Mouse (Mus musculus): Measurements from ENCODE around the gene Slc7a1. TPM values are rescaled to one million over a fixed set of nuclear protein-coding genes. Genes with fewer than 3 reads are reported as not detected.
A peak's percentile ranks its signal among the peaks of the same experiment; 100 is the strongest.

Gene Slc7a1
- polyA plus RNA-seq, 1 experiment from 2014 or later, result 24.9 TPM

- no peak for DNase-seq (ENCODE audit: low spot score)
- no peaks in the 10 kb centered on the region for H3K27me3 ChIP-seq (ENCODE audit: insufficient read depth, poor library complexity, severe bottlenecking)
- no peak overlapping the region for H3K4me3 ChIP-seq
- peak overlapping the region; percentile 22; the same call in 1 of the 2 replicates for H3K27ac ChIP-seq
- peaks cover 18% of the 10 kb centered on the region; the same call in 1 of the 2 replicates for H3K36me3 ChIP-seq
- peaks cover 47% of the 10 kb centered on the region for H3K4me1 ChIP-seq
- WGBS, result 90% methylated on average over 11 of the region's 11 CpGs
- no peaks in the 10 kb centered on the region for H3K9me3 ChIP-seq
These were observed 40.6 kb downstream of the Slc7a1 start for GRCm38 (mm10) chr5:148359131-148359530.

GRCm38 (mm10) chr5:148357168-148357567 is 42.5 kb downstream of the Slc7a1 start:
- 90% methylated on average over 6 of the region's 6 CpGs for WGBS
- Histone ChIP-seq H3K9me3 (no peaks in the 10 kb centered on the region), H3K27me3 (ENCODE audit: insufficient read depth, poor library complexity, severe bottlenecking) (no peaks in the 10 kb centered on the region), H3K27ac (no peak overlapping the region), H3K36me3 (peaks cover 17% of the 10 kb centered on the region), H3K4me1 (peaks cover 42% of the 10 kb centered on the region), H3K4me3 (no peak overlapping the region)
- DNase-seq (ENCODE audit: low spot score), result no peak

GRCm38 (mm10) chr5:148355822-148356221 is 43.9 kb downstream of the Slc7a1 start:
- H3K36me3 ChIP-seq, result peaks cover 26% of the 10 kb centered on the region
- no peak for DNase-seq (ENCODE audit: low spot score)
- H3K27me3 ChIP-seq (ENCODE audit: insufficient read depth, poor library complexity, severe bottlenecking), result no peaks in the 10 kb centered on the region
- 72% methylated on average over 3 of the region's 3 CpGs for WGBS
- no peaks in the 10 kb centered on the region for H3K9me3 ChIP-seq
- peaks cover 28% of the 10 kb centered on the region for H3K4me1 ChIP-seq
- H3K27ac ChIP-seq, result peak overlapping the region; percentile 45; the same call in 1 of the 2 replicates
- H3K4me3 ChIP-seq, result no peak overlapping the region

GRCm38 (mm10) chr5:148354536-148354935 is 45.2 kb downstream of the Slc7a1 start:
- peaks cover 29% of the 10 kb centered on the region for H3K4me1 ChIP-seq
- peak overlapping the region; percentile 37; the same call in 1 of the 2 replicates for H3K27ac ChIP-seq
- DNase-seq (ENCODE audit: low spot score), result no peak
- H3K36me3 ChIP-seq, result peaks cover 26% of the 10 kb centered on the region
- 52% methylated on average over 8 of the region's 8 CpGs for WGBS
- no peak overlapping the region for H3K4me3 ChIP-seq
- H3K9me3 ChIP-seq, result no peaks in the 10 kb centered on the region
- H3K27me3 ChIP-seq (ENCODE audit: insufficient read depth, poor library complexity, severe bottlenecking), result no peaks in the 10 kb centered on the region

- peaks cover 36% of the 10 kb centered on the region for H3K4me1 ChIP-seq
- no peaks in the 10 kb centered on the region for H3K27me3 ChIP-seq (ENCODE audit: insufficient read depth, poor library complexity, severe bottlenecking)
- H3K4me3 ChIP-seq, result no peak overlapping the region
- 71% methylated on average over 16 of the region's 16 CpGs for WGBS
- no peaks in the 10 kb centered on the region for H3K9me3 ChIP-seq
- H3K27ac ChIP-seq, result peak overlapping the region; percentile 47; the same call in 1 of the 2 replicates
- no peak for DNase-seq (ENCODE audit: low spot score)
- peaks cover 21% of the 10 kb centered on the region for H3K36me3 ChIP-seq
These were observed 46.3 kb downstream of the Slc7a1 start for GRCm38 (mm10) chr5:148353429-148353828.

- peaks cover 31% of the 10 kb centered on the region for H3K4me1 ChIP-seq
- H3K36me3 ChIP-seq, result peaks cover 18% of the 10 kb centered on the region
- DNase-seq (ENCODE audit: low spot score), result no peak
- no peak overlapping the region for H3K4me3 ChIP-seq
- 76% methylated on average over 15 of the region's 15 CpGs for WGBS
- H3K27me3 ChIP-seq (ENCODE audit: insufficient read depth, poor library complexity, severe bottlenecking), result no peaks in the 10 kb centered on the region
- no peak overlapping the region for H3K27ac ChIP-seq
- no peaks in the 10 kb centered on the region for H3K9me3 ChIP-seq
These were observed 50.2 kb downstream of the Slc7a1 start for GRCm38 (mm10) chr5:148349327-148350011.

GRCm38 (mm10) chr5:148348153-148348552 is 51.6 kb downstream of the Slc7a1 start:
- Histone ChIP-seq H3K9me3 (no peaks in the 10 kb centered on the region), H3K27me3 (ENCODE audit: insufficient read depth, poor library complexity, severe bottlenecking) (no peaks in the 10 kb centered on the region), H3K4me3 (no peak overlapping the region), H3K36me3 (peaks cover 23% of the 10 kb centered on the region), H3K4me1 (peaks cover 27% of the 10 kb centered on the region; the same call in 1 of the 2 replicates), H3K27ac (0 out of 2 replicates have a peak overlapping the region, but pooled peaks have one; percentile 9)
- WGBS, result 38% methylated on average over 8 of the region's 8 CpGs
- no peak for DNase-seq (ENCODE audit: low spot score)

GRCm38 (mm10) chr5:148346543-148346942 is 53.2 kb downstream of the Slc7a1 start:
- Histone ChIP-seq H3K36me3 (peaks cover 16% of the 10 kb centered on the region), H3K4me3 (no peak overlapping the region), H3K4me1 (peaks cover 41% of the 10 kb centered on the region), H3K27me3 (ENCODE audit: insufficient read depth, poor library complexity, severe bottlenecking) (no peaks in the 10 kb centered on the region), H3K9me3 (no peaks in the 10 kb centered on the region), H3K27ac (no peak overlapping the region)
- 70% methylated on average over 8 of the region's 8 CpGs for WGBS
- DNase-seq (ENCODE audit: low spot score), result no peak

GRCm38 (mm10) chr5:148344374-148344773 is 55.3 kb downstream of the Slc7a1 start:
- Histone ChIP-seq H3K27ac (0 out of 2 replicates have a peak overlapping the region, but pooled peaks have one; percentile 18), H3K9me3 (no peaks in the 10 kb centered on the region), H3K27me3 (ENCODE audit: insufficient read depth, poor library complexity, severe bottlenecking) (no peaks in the 10 kb centered on the region), H3K36me3 (peaks cover 19% of the 10 kb centered on the region), H3K4me3 (no peak overlapping the region), H3K4me1 (peaks cover 38% of the 10 kb centered on the region)
- 78% methylated on average over 5 of the region's 5 CpGs for WGBS
- no peak for DNase-seq (ENCODE audit: low spot score)

GRCm38 (mm10) chr5:148342061-148342741 is 57.5 kb downstream of the Slc7a1 start:
- peak; percentile 93 for DNase-seq (ENCODE audit: low spot score)
- Histone ChIP-seq H3K4me3 (peak overlapping the region; percentile 55), H3K27ac (peak overlapping the region; percentile 84), H3K27me3 (ENCODE audit: insufficient read depth, poor library complexity, severe bottlenecking) (no peaks in the 10 kb centered on the region), H3K36me3 (peaks cover 36% of the 10 kb centered on the region), H3K4me1 (peaks cover 28% of the 10 kb centered on the region), H3K9me3 (no peaks in the 10 kb centered on the region)
- WGBS, result 13% methylated on average over 26 of the region's 26 CpGs

- WGBS, result 93% methylated on average over 5 of the region's 5 CpGs
- H3K27ac ChIP-seq, result no peak overlapping the region
- no peaks in the 10 kb centered on the region for H3K27me3 ChIP-seq (ENCODE audit: insufficient read depth, poor library complexity, severe bottlenecking)
These were observed 60.6 kb downstream of the Slc7a1 start for GRCm38 (mm10) chr5:148339126-148339525.

GRCm38 (mm10) chr5:148332622-148332974 is 67.1 kb downstream of the Slc7a1 start:
- H3K36me3 ChIP-seq, result peaks cover 78% of the 10 kb centered on the region
- no peak overlapping the region for H3K27ac ChIP-seq
- no peak overlapping the region for H3K4me3 ChIP-seq
- 33% methylated on average over 8 of the region's 8 CpGs for WGBS
- H3K9me3 ChIP-seq, result no peaks in the 10 kb centered on the region
- DNase-seq (ENCODE audit: low spot score), result no peak
- peaks cover 15% of the 10 kb centered on the region; the same call in 1 of the 2 replicates for H3K4me1 ChIP-seq
- H3K27me3 ChIP-seq (ENCODE audit: insufficient read depth, poor library complexity, severe bottlenecking), result no peaks in the 10 kb centered on the region

More at GRCm38 (mm10) chr5:148339126-148339525, 60.6 kb downstream of the Slc7a1 start:
- H3K36me3 ChIP-seq, result peaks cover 52% of the 10 kb centered on the region
- H3K9me3 ChIP-seq, result no peaks in the 10 kb centered on the region
- no peak overlapping the region for H3K4me3 ChIP-seq
- H3K4me1 ChIP-seq, result peaks cover 25% of the 10 kb centered on the region
- DNase-seq (ENCODE audit: low spot score), result no peak

GRCm38 (mm10) chr5:148331926-148332621 is 67.6 kb downstream of the Slc7a1 start:
- WGBS, result 88% methylated on average over 18 of the region's 18 CpGs
- DNase-seq (ENCODE audit: low spot score), result no peak
- H3K36me3 ChIP-seq, result peaks cover 73% of the 10 kb centered on the region
- H3K4me1 ChIP-seq, result peaks cover 15% of the 10 kb centered on the region; the same call in 1 of the 2 replicates
- no peak overlapping the region for H3K27ac ChIP-seq
- no peaks in the 10 kb centered on the region for H3K9me3 ChIP-seq
- H3K4me3 ChIP-seq, result no peak overlapping the region
- no peaks in the 10 kb centered on the region for H3K27me3 ChIP-seq (ENCODE audit: insufficient read depth, poor library complexity, severe bottlenecking)

All from heart, embryonic 10.5 days (tissue).